Mouse (Mus musculus) MEL (cell line): ENCODE results near the gene Kcnk3. TPM values are rescaled to one million over a fixed set of nuclear protein-coding genes. Genes with fewer than 3 reads are reported as not detected.

ENCODE experiments used
- DNase-seq: peaks from one replicate; pipeline ENCODE4 v3.0.0; 2011; ENCODE audit warnings: low read depth, low spot score
- H3K27ac ChIP-seq: 2 replicates; pipeline ENCODE4 v1.5.1; 2012; ENCODE audit warnings: low read depth, mild to moderate bottlenecking, control low read depth, low read length, moderate library complexity; ENCODE audit not compliant: control insufficient read depth
- H3K27me3 ChIP-seq, 2 experiments: fragments of 150-350 bp in 1 of 2; sonication (generic) in 1 of 2; 2 replicates each; pipeline ENCODE4 v1.6.1; 2012; ENCODE audit warnings: low read length in 2 of 2, mild to moderate bottlenecking in 2 of 2, improper control_type of control experiment in 1 of 2, moderate library complexity in 1 of 2; ENCODE audit not compliant: insufficient read depth in 2 of 2, control insufficient read depth in 1 of 2
- H3K36me3 ChIP-seq, 2 experiments: 2 replicates each; pipeline ENCODE4 v1.6.1; 2012 to 2014; ENCODE audit warnings: low read length in 2 of 2, improper control_type of control experiment in 1 of 2, inconsistent platforms in 1 of 2, mild to moderate bottlenecking in 1 of 2; ENCODE audit not compliant: insufficient read depth in 2 of 2, control insufficient read depth in 1 of 2
- H3K4me1 ChIP-seq, 2 experiments: fragments of 150-350 bp in 1 of 2; sonication (generic) in 1 of 2; 2 replicates each; pipeline ENCODE4 v1.6.1; 2012; ENCODE audit warnings: low read length in 2 of 2, improper control_type of control experiment in 1 of 2, mild to moderate bottlenecking in 1 of 2; ENCODE audit not compliant: insufficient read depth in 2 of 2, control insufficient read depth in 1 of 2
- H3K4me3 ChIP-seq, 2 experiments: fragments of 150-350 bp in 1 of 2; sonication (generic) in 1 of 2; 2 replicates each; pipeline ENCODE4 v1.5.1; 2012; ENCODE audit warnings: low read depth in 2 of 2, low read length in 2 of 2, mild to moderate bottlenecking in 2 of 2, moderate library complexity in 2 of 2, control low read depth in 1 of 2, improper control_type of control experiment in 1 of 2; ENCODE audit not compliant: control insufficient read depth in 1 of 2, insufficient read depth in 1 of 2
- H3K79me2 ChIP-seq: 2 replicates; pipeline ENCODE4 v1.6.1; 2012; ENCODE audit warnings: mild to moderate bottlenecking, low read length, moderate library complexity; ENCODE audit not compliant: control insufficient read depth, poor library complexity, insufficient read depth
- H3K9ac ChIP-seq: 2 replicates; pipeline ENCODE4 v1.6.1; 2012; ENCODE audit warnings: low read depth, mild to moderate bottlenecking, control low read depth, low read length, moderate library complexity; ENCODE audit not compliant: control insufficient read depth, poor library complexity, severe bottlenecking
- H3K9me3 ChIP-seq: fragments of 150-350 bp; sonication (generic); replicated peaks from 2 replicates; pipeline ENCODE4 v1.6.1; 2012; ENCODE audit warnings: mild to moderate bottlenecking, low read length, improper control_type of control experiment, moderate library complexity; ENCODE audit not compliant: insufficient read depth
- CHD2 ChIP-seq: IDR thresholded peaks from 2 replicates; pipeline ENCODE4 v1.6.1; 2011; ENCODE audit warnings: low read length, improper control_type of control experiment
- E2F4 ChIP-seq: IDR thresholded peaks from 2 replicates; pipeline ENCODE4 v1.6.1; 2011; ENCODE audit warnings: low read depth, low read length, improper control_type of control experiment, borderline replicate concordance
- ELF1 ChIP-seq: IDR thresholded peaks from 2 replicates; pipeline ENCODE4 v1.6.1; 2014; ENCODE audit warnings: low read depth, mild to moderate bottlenecking, inconsistent platforms, low read length, improper control_type of control experiment, moderate library complexity
- EP300 ChIP-seq, 2 experiments: IDR thresholded peaks; 2 replicates each; pipeline ENCODE4 v1.6.1; 2011; ENCODE audit warnings: improper control_type of control experiment in 2 of 2, low read length in 2 of 2, low read depth in 1 of 2, mild to moderate bottlenecking in 1 of 2
- GABPA ChIP-seq: IDR thresholded peaks from 2 replicates; pipeline ENCODE4 v1.6.1; 2012; ENCODE audit warnings: low read depth, mild to moderate bottlenecking, inconsistent platforms, low read length, improper control_type of control experiment, moderate library complexity
- HCFC1 ChIP-seq: IDR thresholded peaks from 2 replicates; pipeline ENCODE4 v1.6.1; 2012; ENCODE audit warnings: low read depth, mild to moderate bottlenecking, inconsistent platforms, low read length, improper control_type of control experiment, moderate library complexity
- JUND ChIP-seq: IDR thresholded peaks from 2 replicates; pipeline ENCODE4 v1.6.1; 2011; ENCODE audit warnings: low read depth, mild to moderate bottlenecking, improper control_type of control experiment, low read length
- MAFK ChIP-seq: IDR thresholded peaks from 2 replicates; pipeline ENCODE4 v1.6.1; 2011; ENCODE audit warnings: low read depth, mild to moderate bottlenecking, low read length, improper control_type of control experiment, borderline replicate concordance
- MXI1 ChIP-seq: IDR thresholded peaks from 2 replicates; pipeline ENCODE4 v1.6.1; 2011; ENCODE audit warnings: mild to moderate bottlenecking, low read depth, low read length, improper control_type of control experiment
- MYB ChIP-seq: IDR thresholded peaks from 2 replicates; pipeline ENCODE4 v1.6.1; 2011; ENCODE audit warnings: mild to moderate bottlenecking, low read depth, low read length, improper control_type of control experiment
- MYC ChIP-seq: IDR thresholded peaks from 2 replicates; pipeline ENCODE4 v1.6.1; 2011; ENCODE audit warnings: low read depth, mild to moderate bottlenecking, low read length, improper control_type of control experiment, moderate library complexity
- NRF1 ChIP-seq: IDR thresholded peaks from 2 replicates; pipeline ENCODE4 v1.6.1; 2014; ENCODE audit warnings: low read depth, mild to moderate bottlenecking, inconsistent platforms, low read length, improper control_type of control experiment, moderate library complexity; ENCODE audit not compliant: poor library complexity, insufficient read depth, severe bottlenecking
- POLR2AphosphoS2 ChIP-seq: IDR thresholded peaks from 2 replicates; pipeline ENCODE4 v1.6.1; 2011; ENCODE audit warnings: low read length, improper control_type of control experiment
- POLR2AphosphoS5 ChIP-seq: IDR thresholded peaks from 2 replicates; pipeline ENCODE4 v1.6.1; 2012; ENCODE audit warnings: low read depth, borderline replicate concordance, mild to moderate bottlenecking, inconsistent platforms, low read length, moderate library complexity, mixed read lengths
- RAD21 ChIP-seq: IDR thresholded peaks from 2 replicates; pipeline ENCODE4 v1.6.1; 2011; ENCODE audit warnings: mild to moderate bottlenecking, low read depth, low read length, improper control_type of control experiment
- RCOR1 ChIP-seq: IDR thresholded peaks from 2 replicates; pipeline ENCODE4 v1.6.1; 2012; ENCODE audit warnings: low read depth, mild to moderate bottlenecking, inconsistent platforms, low read length, improper control_type of control experiment
- SIN3A ChIP-seq: IDR thresholded peaks from 2 replicates; pipeline ENCODE4 v1.6.1; 2012; ENCODE audit warnings: low read length, improper control_type of control experiment, inconsistent platforms
- TCF12 ChIP-seq: IDR thresholded peaks from 2 replicates; pipeline ENCODE4 v1.6.1; 2014; ENCODE audit warnings: low read depth, mild to moderate bottlenecking, inconsistent platforms, low read length, improper control_type of control experiment, moderate library complexity
- USF1 ChIP-seq: IDR thresholded peaks from 2 replicates; pipeline ENCODE4 v1.6.1; 2014; ENCODE audit warnings: low read depth, mild to moderate bottlenecking, inconsistent platforms, low read length, improper control_type of control experiment, moderate library complexity
- ZKSCAN1 ChIP-seq: IDR thresholded peaks from 2 replicates; pipeline ENCODE4 v1.6.1; 2012; ENCODE audit warnings: low read depth, mild to moderate bottlenecking, inconsistent platforms, low read length, improper control_type of control experiment, moderate library complexity
- ZMIZ1 ChIP-seq: IDR thresholded peaks from 2 replicates; pipeline ENCODE4 v1.6.1; 2012; ENCODE audit warnings: low read depth, mild to moderate bottlenecking, inconsistent platforms, low read length, improper control_type of control experiment, moderate library complexity
- ZNF384 ChIP-seq: IDR thresholded peaks from 2 replicates; pipeline ENCODE4 v1.6.1; 2012; ENCODE audit warnings: low read depth, mild to moderate bottlenecking, inconsistent platforms, low read length, improper control_type of control experiment
- polyA plus RNA-seq, 2 experiments: library from polyadenylated mRNA; stranded (reverse) in 1 of 2; unstranded in 1 of 2; fragments of >175 nt in 1 of 2; fragments of >200 nt in 1 of 2; gene quantifications; 2 replicates each; pipeline versions ENCODE4 v1.2.1 to v1.2.4; 2012; ENCODE audit warnings: low replicate concordance in 2 of 2, low read depth in 1 of 2; ENCODE audit not compliant: insufficient read length in 2 of 2, insufficient read depth in 1 of 2, missing spikeins in 1 of 2
- total RNA-seq: library from RNA; depleted of rRNA; stranded (reverse); fragments of 300-350 nt; gene quantifications from 2 replicates; pipeline ENCODE4 v1.2.3, GENCODE M21; 2012

Gene Kcnk3
- total and polyA plus RNA-seq, 3 experiments = not detected

DNA sequence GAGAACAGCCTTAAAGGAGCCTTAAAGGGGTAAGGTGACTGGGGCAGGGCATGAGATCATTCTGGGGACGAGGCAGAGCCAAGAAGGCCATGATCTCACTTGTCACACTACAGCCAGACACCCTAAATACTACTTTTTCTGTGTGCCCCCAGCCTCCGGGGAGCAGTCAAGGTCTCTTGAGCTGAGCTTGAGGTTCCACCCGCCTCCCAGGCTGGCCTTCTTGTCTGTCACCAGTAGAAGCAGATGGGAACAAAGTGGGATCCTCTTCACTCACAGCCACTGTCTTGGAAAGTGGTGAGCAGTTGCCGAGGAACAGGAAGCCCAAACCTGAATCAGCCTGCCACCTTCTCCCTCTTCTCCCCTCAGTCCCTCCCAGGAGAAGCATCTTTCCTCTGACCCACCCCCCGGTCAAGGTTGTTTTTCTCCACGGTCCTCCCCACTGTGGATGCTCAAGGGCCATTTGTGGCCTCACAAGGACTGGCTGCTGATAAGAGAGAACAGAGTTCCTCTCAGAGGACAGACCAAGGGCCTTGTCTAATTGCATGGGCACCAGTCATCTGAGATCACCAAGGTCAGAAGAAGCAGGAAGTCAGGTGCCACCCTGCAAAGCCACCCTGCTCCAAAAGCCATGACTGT is 9.4 kb upstream of the Kcnk3 start:
- no peak for TF ChIP-seq TCF12
- TF ChIP-seq NRF1 = no peak
- TF ChIP-seq, all 39 proteins: peak for 0

DNA sequence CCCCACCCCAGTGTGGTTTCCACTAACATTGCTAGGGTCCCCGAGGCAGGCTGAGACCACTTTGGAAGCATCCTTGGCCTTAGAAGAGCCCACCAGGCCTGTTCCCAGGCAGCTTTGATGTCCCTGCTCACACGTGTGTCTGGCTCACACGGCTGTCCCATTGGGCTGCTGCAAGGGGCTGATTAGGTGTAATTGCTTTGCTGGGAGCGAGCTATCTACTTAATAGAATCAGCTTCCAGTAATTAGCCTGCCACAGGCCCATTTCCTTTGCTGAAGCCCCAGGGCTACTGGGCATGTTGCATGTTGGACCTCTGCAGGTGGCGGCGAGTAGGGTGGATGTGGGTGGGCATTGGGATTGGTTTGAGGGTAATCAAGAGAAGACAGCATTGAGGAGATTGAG is 7.2 kb upstream of the Kcnk3 start:
- no peak overlapping the region for H3K27ac ChIP-seq
- peaks cover 5 to 7% of the 10 kb centered on the region in 2 experiments for H3K27me3 ChIP-seq
- H3K4me3 ChIP-seq = no peak overlapping the region
- peaks cover 0 to 10% of the 10 kb centered on the region in 2 experiments; a peak in 2 of 4 replicates for H3K36me3 ChIP-seq
- no peaks in the 10 kb centered on the region for H3K79me2 ChIP-seq
- DNase-seq = no peak
- no peak for TF ChIP-seq JUND
- no peak for TF ChIP-seq HCFC1
- TF ChIP-seq USF1 = no peak
- no peak for TF ChIP-seq POLR2AphosphoS5
- no peak for TF ChIP-seq CHD2
- TF ChIP-seq ZNF384 = no peak
- no peak for TF ChIP-seq ZKSCAN1
- TF ChIP-seq MAFK = no peak
- no peak for TF ChIP-seq E2F4
- TF ChIP-seq RCOR1 = no peak
- TF ChIP-seq RAD21 = no peak
- TF ChIP-seq SIN3A = no peak
- TF ChIP-seq, all 39 proteins: peak for 0
- Histone ChIP-seq H3K9me3 (no peaks in the 10 kb centered on the region), H3K9ac (no peak overlapping the region), H3K4me1 (peaks cover 2 to 14% of the 10 kb centered on the region in 2 experiments; a peak in 3 of 4 replicates)

More for the DNA sequence above, 9.4 kb upstream of the Kcnk3 start:
- Histone ChIP-seq H3K27ac (no peak overlapping the region), H3K9me3 (no peaks in the 10 kb centered on the region), H3K4me1 (peaks cover 2 to 14% of the 10 kb centered on the region in 2 experiments; a peak in 3 of 4 replicates), H3K79me2 (no peaks in the 10 kb centered on the region), H3K36me3 (peaks cover 0 to 13% of the 10 kb centered on the region in 2 experiments; a peak in 2 of 4 replicates), H3K4me3 (no peak overlapping the region), H3K9ac (no peak overlapping the region), H3K27me3 (peaks cover 0 to 6% of the 10 kb centered on the region in 2 experiments)
- DNase-seq = no peak

DNA sequence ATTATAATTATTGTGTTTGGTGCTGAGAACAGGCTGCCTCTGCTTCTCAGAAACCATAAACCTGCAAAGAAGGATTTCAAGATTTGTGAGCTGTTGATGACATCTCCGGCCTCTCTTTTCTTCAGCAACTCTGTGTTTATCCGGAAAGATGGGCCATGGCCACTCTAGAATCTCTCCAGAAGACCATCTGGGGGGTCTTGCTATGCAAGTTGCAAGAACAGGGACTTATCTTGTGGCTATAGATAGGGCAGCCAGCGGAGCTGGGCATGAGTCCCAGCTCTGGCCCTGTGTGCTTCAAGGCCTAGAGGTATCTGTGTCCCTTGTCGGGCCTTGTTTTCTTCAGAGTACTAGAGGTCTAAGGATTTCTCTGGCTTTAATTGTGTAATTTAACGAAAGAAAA is 6.0 kb upstream of the Kcnk3 start:
- H3K4me3 ChIP-seq = no peak overlapping the region
- no peak for DNase-seq
- H3K9me3 ChIP-seq = no peaks in the 10 kb centered on the region
- H3K36me3 ChIP-seq = no peaks in the 10 kb centered on the region
- no peak overlapping the region for H3K27ac ChIP-seq
- H3K79me2 ChIP-seq = no peaks in the 10 kb centered on the region
- H3K4me1 ChIP-seq = peaks cover 0 to 1% of the 10 kb centered on the region in 2 experiments; a peak in 1 of 4 replicates
- peaks cover 5 to 7% of the 10 kb centered on the region in 2 experiments for H3K27me3 ChIP-seq
- no peak overlapping the region for H3K9ac ChIP-seq
- no peak for TF ChIP-seq MXI1
- TF ChIP-seq POLR2AphosphoS2 = no peak
- TF ChIP-seq RAD21 = no peak
- no peak for TF ChIP-seq ELF1
- no peak for TF ChIP-seq RCOR1
- no peak for TF ChIP-seq ZMIZ1
- TF ChIP-seq MYB = no peak
- no peak for TF ChIP-seq EP300 (IDR thresholded peaks at IDR 0.05; ENCODE audit: low read depth in 1 of 2, low read length in 2 of 2)
- TF ChIP-seq TCF12 = no peak
- TF ChIP-seq GABPA = no peak
- no peak for TF ChIP-seq MAFK
- TF ChIP-seq MYC = no peak
